Mouse (Mus musculus) heart, postnatal 14 days (tissue): ENCODE data around the gene Coro7. TPM values are rescaled to one million over a fixed set of nuclear protein-coding genes. Genes with fewer than 3 reads are reported as not detected.
"Not testable (repeated sequence)": the region's sequence is repeated elsewhere in the genome, so short reads cannot be mapped to it uniquely, and the experiment has no call there.

Source experiments
- DNase-seq, 2 experiments: peaks; one replicate each; pipeline ENCODE4 v3.0.0; 2021 to 2022
- intact Hi-C: fragments of 180-260 bp; cut with DNase I; formaldehyde crosslinking; loops from one replicate; pipeline ENCODE4 v1.15.1; 2025
- long read RNA-seq, 2 experiments: library from polyadenylated mRNA; stranded (forward); transcript quantifications; one replicate each; pipeline ENCODE4 v2.0.0; 2021
- total RNA-seq, 2 experiments: library from RNA; stranded (reverse); gene quantifications; 2 replicates each; pipeline ENCODE4 v1.2.3; 2021

The Coro7 gene
- total RNA-seq: 10 to 100 TPM; 20.6 to 20.7 TPM
- long read RNA-seq, experiment 1, full-length matches to known transcripts: 8 of 18 reads
- long read RNA-seq, experiment 1, partial matches to known transcripts: 4 of 18 reads
- long read RNA-seq, experiment 1, other reads (novel, unspliced or antisense): 6 of 18 reads
- long read RNA-seq, experiment 2, full-length matches to known transcripts: 4 of 22 reads
- long read RNA-seq, experiment 2, partial matches to known transcripts: 10 of 22 reads
- long read RNA-seq, experiment 2, other reads (novel, unspliced or antisense): 8 of 22 reads

GRCm38 (mm10) chr16:4679121-4680018, at the start of gene Coro7:
Gene Coro7 (minus strand): TSS chr16:4679777.
- intact Hi-C loops: no loop called here

DNA sequence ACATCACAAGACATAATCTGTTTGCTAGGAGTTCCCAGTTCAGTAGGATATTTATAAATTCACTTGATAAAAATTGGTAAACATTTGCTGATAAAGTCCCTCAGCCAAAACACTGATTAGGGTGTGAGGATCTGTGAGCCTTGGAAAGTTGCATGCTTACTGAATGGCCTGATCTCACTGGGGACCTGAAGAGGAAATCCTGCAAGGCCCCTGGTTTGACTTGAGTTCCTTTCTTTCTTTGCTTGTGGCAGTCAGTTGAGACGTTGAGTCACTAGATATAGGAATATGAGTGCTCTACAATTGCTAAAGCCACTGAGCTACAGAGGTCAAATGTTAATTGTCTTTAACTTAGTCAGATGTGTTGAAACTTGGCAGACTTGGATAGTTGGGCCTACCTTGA, 48.4 kb upstream of the Coro7 start:
- intact Hi-C loops: no loop called here
- DNase-seq: peak in 1 of 2 experiments; percentile 12

More at GRCm38 (mm10) chr16:4679121-4680018, at the start of gene Coro7:
- DNase-seq: peak; percentile 88 to 90

GRCm38 (mm10) chr16:4727526-4727925, 47.9 kb upstream of the Coro7 start:
- no peak for DNase-seq
- intact Hi-C loops: no loop called here

GRCm38 (mm10) chr16:4726528-4727128, 47.1 kb upstream of the Coro7 start:
- intact Hi-C loops: no loop called here
- no peak for DNase-seq

GRCm38 (mm10) chr16:4725780-4726527, 46.4 kb upstream of the Coro7 start, which contains the start of gene Hmox2:
Gene Hmox2 (plus strand): TSS chr16:4726361.
- intact Hi-C loops: no loop called here

DNA sequence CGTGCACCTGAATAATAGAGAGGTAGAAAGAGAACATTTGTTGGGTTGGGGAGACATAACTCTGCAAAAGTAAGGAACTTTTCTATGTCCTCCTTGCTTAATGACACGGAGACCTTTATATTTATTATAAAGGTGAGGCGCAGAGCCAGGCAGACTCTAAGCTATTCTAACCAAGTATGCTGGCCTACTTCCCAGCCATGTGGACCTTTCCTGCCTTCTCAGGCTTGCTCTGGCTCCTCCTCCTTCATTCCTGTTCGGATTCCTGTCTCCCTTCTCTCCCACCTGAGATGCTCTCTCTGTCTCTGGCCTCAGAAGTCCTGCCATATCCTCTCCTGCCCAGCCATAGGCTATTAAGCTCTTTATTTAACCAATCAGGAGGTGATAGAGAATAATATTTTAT, 45.7 kb upstream of the Coro7 start:
- intact Hi-C loops: no loop called here
- peak in 1 of 2 experiments; percentile 13 for DNase-seq

More at GRCm38 (mm10) chr16:4725780-4726527, 46.4 kb upstream of the Coro7 start, which contains the start of gene Hmox2:
- DNase-seq: peak; percentile 97 to 98

DNA sequence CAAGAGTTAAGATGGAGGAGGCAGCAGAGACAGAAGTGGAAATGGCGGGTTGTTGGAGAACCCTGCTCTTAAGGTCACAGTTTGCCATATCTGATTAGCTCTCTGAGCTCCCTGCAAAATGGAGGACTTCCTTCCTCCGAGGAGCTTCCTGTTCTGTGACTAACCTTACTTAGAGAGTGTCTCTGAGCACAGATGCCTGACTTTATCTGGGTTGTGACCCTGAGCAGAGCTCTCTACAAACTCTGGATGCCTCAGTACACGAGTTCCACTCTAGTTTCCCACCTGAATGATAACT, 43.3 kb upstream of the Coro7 start:
- DNase-seq: no peak
- intact Hi-C loops: no loop called here

DNA sequence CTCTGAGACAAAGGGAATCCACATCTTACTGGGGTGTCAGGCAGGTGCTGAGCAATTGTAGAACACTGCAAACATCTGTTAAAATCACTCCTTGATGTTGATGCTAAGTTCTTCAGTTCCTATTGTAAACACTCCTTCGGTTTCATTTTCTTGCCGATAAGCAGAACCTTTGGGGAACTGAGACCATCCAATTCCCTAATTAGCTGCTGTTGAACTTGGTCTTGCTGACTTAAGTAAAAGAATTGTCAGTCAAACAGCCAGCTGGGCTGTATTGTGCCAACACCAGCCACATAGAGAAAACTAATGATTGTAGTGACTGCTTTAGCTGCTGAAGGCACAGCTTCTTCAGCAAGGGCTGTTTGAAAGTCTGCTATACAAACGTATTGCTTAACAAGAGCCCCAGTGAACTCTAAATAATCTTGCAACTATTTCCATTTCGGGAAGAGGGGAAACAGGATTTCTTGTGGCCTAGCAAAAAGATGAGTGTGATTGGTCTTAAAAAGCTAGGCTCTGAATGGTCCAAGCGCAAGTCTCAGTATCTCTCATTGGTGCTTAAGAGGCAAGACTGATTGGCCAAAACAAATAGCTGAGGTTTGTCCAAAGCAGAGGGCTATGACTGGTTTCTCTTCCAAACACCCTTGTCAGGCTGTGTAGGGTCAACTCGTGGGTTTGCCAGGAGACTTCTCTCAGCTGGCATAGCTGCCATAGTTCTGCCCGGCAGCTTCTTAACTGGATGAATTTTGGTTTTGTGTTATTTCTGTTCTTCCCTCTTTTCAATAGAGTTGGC, 42.7 kb upstream of the Coro7 start:
- DNase-seq: no peak

GRCm38 (mm10) chr16:4718753-4719518, 39.4 kb upstream of the Coro7 start, which contains the start of gene Nmral1:
Gene Nmral1 (minus strand): TSS chr16:4719356.
- intact Hi-C loops: loop anchor here (5.0 kb wide), 2 partner anchors 73 to 208 kb away; partner anchors contain the start of gene Cdip1

More for the DNA sequence above, 42.7 kb upstream of the Coro7 start:
- intact Hi-C loops: no loop called here

DNA sequence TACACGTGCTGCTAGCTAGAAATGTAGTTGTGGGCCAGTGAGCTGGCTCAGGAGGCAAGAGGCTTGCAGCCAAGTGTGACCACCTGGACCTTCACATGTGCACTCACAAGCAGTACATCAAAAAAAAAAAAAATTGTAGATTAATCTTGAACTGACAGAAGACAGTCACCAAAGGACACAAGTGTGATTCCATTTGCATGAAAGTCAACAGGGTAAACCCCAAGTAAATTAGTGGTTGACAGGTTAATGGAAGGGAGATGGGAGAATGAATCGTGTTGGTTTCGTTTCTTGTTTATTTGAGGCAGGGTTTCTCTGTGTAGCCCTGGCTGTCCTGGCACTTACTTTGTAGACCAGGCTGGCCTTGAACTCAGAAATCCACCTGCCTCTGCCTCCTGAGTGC, 38.3 kb upstream of the Coro7 start:
- DNase-seq: no peak
- intact Hi-C loops: loop anchor here (5.0 kb wide), 2 partner anchors 74 to 209 kb away; partner anchors contain the start of gene Cdip1

More at GRCm38 (mm10) chr16:4718753-4719518, 39.4 kb upstream of the Coro7 start, which contains the start of gene Nmral1:
- DNase-seq: peak; percentile 58 to 61

DNA sequence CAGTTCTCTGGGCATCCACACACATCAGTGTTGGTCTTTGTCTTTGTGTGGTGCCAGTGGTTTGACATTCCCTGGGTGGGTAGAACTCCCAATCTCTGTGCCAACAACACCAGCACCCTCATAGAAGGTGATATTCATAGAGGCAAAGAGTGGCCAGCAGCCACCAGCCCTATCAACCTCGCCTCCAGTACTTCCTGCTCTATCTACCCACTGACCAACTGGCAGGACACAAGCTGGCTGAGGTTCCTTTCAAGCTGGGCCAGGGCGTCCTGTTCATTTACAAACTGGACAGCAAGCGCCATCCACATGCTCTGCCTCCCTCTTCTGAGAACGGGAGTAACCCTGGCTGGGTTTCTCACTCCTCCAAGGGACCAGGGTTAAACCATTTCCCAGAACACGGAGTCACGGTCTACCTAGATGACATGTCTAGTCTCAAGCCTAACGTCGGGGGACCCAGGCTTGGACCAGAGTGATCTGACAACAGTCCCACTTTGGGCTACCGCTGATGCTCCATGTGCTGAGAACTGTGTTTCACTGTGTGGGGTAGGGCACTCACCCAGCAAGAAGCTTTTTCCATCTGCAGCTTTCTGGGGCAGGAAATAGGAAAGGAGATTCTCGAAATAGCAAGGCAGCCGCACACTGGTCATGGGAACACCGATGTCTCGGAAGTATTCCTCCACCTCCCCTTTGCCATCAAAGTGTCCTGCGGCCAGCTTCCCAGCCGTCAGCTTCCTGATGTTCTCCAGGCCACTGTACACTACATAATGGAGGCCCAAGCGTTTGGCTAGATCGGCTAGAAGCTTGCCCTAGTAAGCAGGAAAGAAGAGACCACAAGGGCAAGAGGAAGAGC, 34.5 kb upstream of the Coro7 start:
- peak; percentile 8 to 15 for DNase-seq
- intact Hi-C loops: no loop called here

GRCm38 (mm10) chr16:4711173-4711572, 31.6 kb upstream of the Coro7 start:
- DNase-seq: no peak
- intact Hi-C loops: no loop called here

- intact Hi-C loops: no loop called here
- DNase-seq: no peak
Observed at GRCm38 (mm10) chr16:4705541-4705940, 26.0 kb upstream of the Coro7 start.

DNA sequence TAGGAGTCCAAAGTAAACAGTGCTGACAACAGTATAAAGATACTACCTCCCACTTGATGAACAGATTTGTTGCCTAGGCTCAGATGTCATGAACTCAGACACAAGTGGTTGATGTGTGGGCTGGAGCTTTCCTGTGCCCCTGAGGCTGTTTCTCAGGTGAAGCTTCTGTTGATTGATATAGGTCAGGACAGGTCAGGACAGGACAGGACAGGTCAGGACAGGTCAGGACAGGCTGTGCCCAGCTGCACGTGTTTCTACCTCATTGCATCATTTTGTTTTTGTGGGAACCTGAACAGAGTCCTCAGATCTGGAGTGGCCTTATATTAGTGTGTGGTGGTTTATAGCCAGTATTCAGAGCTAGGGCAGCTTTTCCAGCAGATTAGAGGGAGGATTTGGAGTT, 23.1 kb upstream of the Coro7 start:
- DNase-seq: no peak

GRCm38 (mm10) chr16:4701211-4701610, 21.6 kb upstream of the Coro7 start:
- intact Hi-C loops: no loop called here
- no peak for DNase-seq

More for the DNA sequence above, 23.1 kb upstream of the Coro7 start:
- intact Hi-C loops: no loop called here

DNA sequence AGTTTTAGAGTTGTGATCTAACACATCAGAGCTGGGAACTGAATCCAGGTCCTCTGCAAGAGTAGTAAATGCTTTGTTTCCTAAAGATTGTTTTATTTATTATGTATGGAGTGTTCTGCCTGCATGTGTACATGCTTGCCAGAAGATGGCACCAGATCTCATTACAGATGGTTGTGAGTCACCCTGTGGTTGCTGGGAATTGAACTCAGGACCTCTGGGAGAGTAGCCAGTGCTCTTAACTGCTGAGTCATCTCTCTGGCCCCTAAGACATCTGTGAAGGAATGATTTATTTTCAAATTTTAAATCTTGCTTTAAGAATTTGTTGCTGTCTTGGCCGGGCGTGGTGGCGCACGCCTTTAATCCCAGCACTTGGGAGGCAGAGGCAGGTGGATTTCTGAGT, 9.8 kb upstream of the Coro7 start:
- DNase-seq: not testable (repeated sequence)
- intact Hi-C loops: loop anchor here (5.0 kb wide), 1 partner anchor 98 kb away; no protein-coding TSS in a partner anchor

GRCm38 (mm10) chr16:4684457-4684791, 4.8 kb upstream of the Coro7 start:
- intact Hi-C loops: no loop called here
- DNase-seq: no peak
